Mouse (Mus musculus) heart, postnatal 36 days (tissue): ENCODE data around the gene Fam174b. TPM values are rescaled to one million over a fixed set of nuclear protein-coding genes. Genes with fewer than 3 reads are reported as not detected.

Source experiments
- DNase-seq, 2 experiments: peaks; one replicate each; pipeline ENCODE4 v3.0.0; 2021 to 2022
- intact Hi-C: fragments of 180-260 bp; cut with DNase I; formaldehyde crosslinking; loops from one replicate; pipeline ENCODE4 v1.15.1; 2025
- total RNA-seq, 2 experiments: library from RNA; stranded (reverse); gene quantifications; 2 replicates each; pipeline ENCODE4 v1.2.3; 2021

Fam174b gene
- 100 to 1,000 TPM; 174 to 183 TPM for total RNA-seq

- intact Hi-C loops: loop anchor here (2.0 to 10.0 kb wide), 2 partner anchors 22 to 216 kb away; no protein-coding TSS in a partner anchor
Observed at GRCm38 (mm10) chr7:73740111-73741035, at the start of gene Fam174b. TSS of gene Fam174b (plus strand) at chr7:73740302.

GRCm38 (mm10) chr7:73697092-73697491 lies 43.0 kb upstream of the Fam174b start:
- intact Hi-C loops: no loop called here
- no peak for DNase-seq

More at GRCm38 (mm10) chr7:73740111-73741035, at the start of gene Fam174b:
- peak; percentile 59 to 70 for DNase-seq

GRCm38 (mm10) chr7:73704305-73704704 lies 35.8 kb upstream of the Fam174b start:
- DNase-seq: no peak
- intact Hi-C loops: no loop called here

- DNase-seq: no peak
- intact Hi-C loops: no loop called here
Observed at GRCm38 (mm10) chr7:73713506-73713905, 26.6 kb upstream of the Fam174b start.

GRCm38 (mm10) chr7:73715928-73716749 lies 24.0 kb upstream of the Fam174b start:
- DNase-seq: peak; percentile 45
- intact Hi-C loops: loop anchor here (2.0 kb wide), 1 partner anchor 59 kb away; no protein-coding TSS in a partner anchor

- intact Hi-C loops: no loop called here
- no peak for DNase-seq
Observed at GRCm38 (mm10) chr7:73716841-73717240, 23.3 kb upstream of the Fam174b start.

GRCm38 (mm10) chr7:73718031-73718430 lies 22.1 kb upstream of the Fam174b start:
- intact Hi-C loops: loop anchor here (2.0 kb wide), 1 partner anchor 23 kb away; the partner anchor contains the start of gene Fam174b
- DNase-seq: peak; percentile 31 to 32

- DNase-seq: no peak
- intact Hi-C loops: loop anchor here (2.0 kb wide), 1 partner anchor 22 kb away; the partner anchor contains the start of gene Fam174b
Observed at GRCm38 (mm10) chr7:73718497-73719007, 21.6 kb upstream of the Fam174b start.

- DNase-seq: peak; percentile 22 to 53
- intact Hi-C loops: no loop called here
Observed at GRCm38 (mm10) chr7:73721046-73721445, 19.1 kb upstream of the Fam174b start.

- intact Hi-C loops: no loop called here
Observed at GRCm38 (mm10) chr7:73721764-73722163, 18.3 kb upstream of the Fam174b start.

GRCm38 (mm10) chr7:73729913-73730312 lies 10.2 kb upstream of the Fam174b start:
- DNase-seq: no peak
- intact Hi-C loops: no loop called here

More at GRCm38 (mm10) chr7:73721764-73722163, 18.3 kb upstream of the Fam174b start:
- DNase-seq: no peak

GRCm38 (mm10) chr7:73730430-73731022 lies 9.6 kb upstream of the Fam174b start:
- DNase-seq: no peak
- intact Hi-C loops: no loop called here

GRCm38 (mm10) chr7:73736046-73736445 lies 4.1 kb upstream of the Fam174b start:
- intact Hi-C loops: no loop called here

GRCm38 (mm10) chr7:73741392-73741791 lies 1.3 kb downstream of the Fam174b start:
- intact Hi-C loops: loop anchor here (2.0 to 10.0 kb wide), 2 partner anchors 23 to 217 kb away; no protein-coding TSS in a partner anchor
- no peak for DNase-seq

More at GRCm38 (mm10) chr7:73736046-73736445, 4.1 kb upstream of the Fam174b start:
- no peak for DNase-seq

- DNase-seq: no peak
- intact Hi-C loops: loop anchor here (2.0 to 10.0 kb wide), 2 partner anchors 23 to 217 kb away; no protein-coding TSS in a partner anchor
Observed at GRCm38 (mm10) chr7:73741841-73742240, 1.7 kb downstream of the Fam174b start.

GRCm38 (mm10) chr7:73743144-73743543 lies 3.0 kb downstream of the Fam174b start:
- no peak for DNase-seq
- intact Hi-C loops: loop anchor here (10.0 kb wide), 1 partner anchor 218 kb away; no protein-coding TSS in a partner anchor

GRCm38 (mm10) chr7:73743831-73744370 lies 3.8 kb downstream of the Fam174b start:
- intact Hi-C loops: loop anchor here (2.0 to 10.0 kb wide), 2 partner anchors 25 to 219 kb away; no protein-coding TSS in a partner anchor
- no peak for DNase-seq

GRCm38 (mm10) chr7:73745903-73746302 lies 5.8 kb downstream of the Fam174b start:
- no peak for DNase-seq
- intact Hi-C loops: loop anchor here (2.0 to 10.0 kb wide), 2 partner anchors 23 to 221 kb away; no protein-coding TSS in a partner anchor

GRCm38 (mm10) chr7:73746836-73747235 lies 6.7 kb downstream of the Fam174b start:
- intact Hi-C loops: loop anchor here (10.0 kb wide), 1 partner anchor 222 kb away; no protein-coding TSS in a partner anchor
- DNase-seq: no peak
